Mouse (Mus musculus) CD4-positive naive resting alpha-beta T cell, adult 57 days (primary cell): ENCODE measurements around the gene Mmp19. TPM values are rescaled to one million over a fixed set of nuclear protein-coding genes. Genes with fewer than 3 reads are reported as not detected.

Experiments used
- total RNA-seq: library from RNA; stranded (reverse); gene quantifications from one replicate; pipeline ENCODE4 v1.2.4, GENCODE M21; 2023

Gene Mmp19
- 0.83 TPM for total RNA-seq

GRCm38 (mm10) chr10:128790398-128791124, at the start of gene Mmp19:
Gene Mmp19 (plus strand): TSS chr10:128790910.

GRCm38 (mm10) chr10:128744680-128745601, 45.8 kb upstream of the Mmp19 start, which contains the start of gene Dgka:
Gene Dgka (minus strand): TSS chr10:128744855.

GRCm38 (mm10) chr10:128747646-128748251, 43.0 kb upstream of the Mmp19 start, which contains the start of gene Pym1:
Gene Pym1 (plus strand): TSS chr10:128747889.

GRCm38 (mm10) chr10:128803771-128804270, 13.1 kb downstream of the Mmp19 start, which contains the start of gene Dnajc14:
Gene Dnajc14 (plus strand): TSS chr10:128804062.

DNA sequence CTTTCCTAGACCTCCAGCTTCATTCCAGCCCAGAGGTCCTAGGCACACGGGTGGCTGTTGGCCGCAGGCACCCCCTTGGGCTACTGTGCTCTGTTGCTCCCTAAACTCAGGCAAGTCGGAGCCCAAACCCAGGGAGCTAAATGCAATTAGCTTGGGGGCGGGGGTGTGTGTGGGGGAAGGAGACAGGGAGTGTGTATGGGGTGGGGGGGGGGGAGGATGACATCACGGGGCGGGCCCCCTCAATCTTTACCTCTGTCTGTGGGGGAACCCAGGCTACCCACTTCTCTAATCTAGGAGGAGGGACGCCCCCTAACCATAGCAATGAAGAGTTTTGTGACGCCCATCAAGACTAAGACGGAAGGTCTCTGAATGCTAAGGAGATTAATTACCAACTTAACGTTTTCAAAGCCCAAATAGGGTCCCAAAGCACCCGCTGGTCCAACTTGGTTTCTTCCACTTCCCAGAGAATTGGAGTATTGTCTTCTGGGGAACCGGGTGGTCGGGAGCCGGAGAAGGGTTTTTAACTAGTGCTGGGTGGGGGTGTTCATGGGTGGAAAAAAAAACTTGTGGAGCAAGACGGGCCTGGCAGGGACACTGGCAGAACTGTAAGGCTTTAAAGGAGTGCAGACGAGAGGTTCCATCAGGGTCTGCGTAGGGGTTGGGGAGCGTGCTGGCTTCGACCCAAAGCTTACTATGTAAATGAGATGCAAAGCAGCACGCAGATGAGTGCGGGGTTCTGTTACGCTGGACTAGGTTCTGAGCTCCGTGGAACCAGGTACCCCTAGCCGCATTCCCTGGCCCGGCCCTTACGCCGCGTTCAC, 13.8 kb downstream of the Mmp19 start, which contains the start of gene Tmem198b:
Tmem198b (minus strand) TSS at position 100 of the 821 bp plus-strand sequence.

DNA sequence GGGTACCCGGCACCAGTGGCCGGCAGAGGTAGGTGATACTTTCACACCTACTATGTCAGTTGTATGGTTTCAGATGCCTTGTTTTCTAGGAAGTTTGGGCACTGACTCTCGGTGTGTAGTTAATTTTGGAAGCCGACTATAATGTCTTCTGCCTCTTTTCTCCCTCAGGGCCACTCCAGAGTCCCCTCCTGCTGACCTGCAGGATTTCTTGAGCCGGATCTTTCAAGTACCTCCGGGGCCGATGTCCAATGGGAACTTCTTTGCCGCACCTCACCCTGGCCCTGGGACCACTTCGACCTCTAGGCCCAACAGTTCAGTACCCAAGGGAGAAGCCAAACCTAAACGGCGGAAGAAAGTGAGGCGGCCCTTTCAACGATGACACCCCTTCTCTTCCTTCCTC, 26.3 kb downstream of the Mmp19 start, which contains the start of gene Sarnp:
Sarnp (plus strand) TSS at position 301 of the 400 bp plus-strand sequence.

DNA sequence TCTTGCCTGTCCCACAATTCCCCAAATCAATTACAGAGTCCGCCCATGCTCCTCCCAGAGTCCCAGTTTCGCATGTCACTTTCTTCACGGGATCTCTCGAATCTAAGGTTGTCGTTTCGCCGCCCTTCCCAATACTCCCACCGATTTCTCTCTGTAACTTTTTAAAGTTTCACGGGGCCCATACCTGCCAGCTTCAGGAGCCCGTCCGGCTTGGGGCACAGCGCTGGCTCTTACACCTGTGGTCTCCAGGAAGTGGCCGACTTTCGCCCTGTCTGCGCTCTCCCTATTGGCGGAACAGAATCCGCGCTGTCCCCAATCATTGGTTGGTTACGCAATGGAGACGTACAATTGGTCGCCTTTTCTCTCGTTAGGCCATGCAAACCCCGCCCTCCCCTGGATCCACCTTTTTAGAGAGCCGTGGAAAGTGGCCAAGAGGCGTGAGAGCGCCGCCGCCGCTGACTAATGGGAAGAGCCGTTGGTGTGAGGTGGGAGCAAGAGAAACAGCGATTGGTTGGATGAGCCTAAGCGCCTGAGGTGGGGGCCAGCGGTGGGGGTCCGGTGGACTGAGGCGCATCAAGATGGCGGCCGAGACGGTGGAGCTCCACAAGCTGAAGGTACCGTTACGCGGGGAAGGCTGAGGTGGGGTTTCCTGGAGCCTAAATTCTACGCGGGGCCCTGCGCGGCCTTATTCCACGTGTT, 30.8 kb downstream of the Mmp19 start, which contains the start of gene Ormdl2:
Ormdl2 (minus strand) TSS at position 288 of the 699 bp plus-strand sequence.

Other genes with a start within 250 kb of the Mmp19 start
- 34.6 TPM for gene Zc3h10, start 243.1 kb upstream of the Mmp19 start, total RNA-seq
- gene Rpl41, start 241.6 kb upstream of the Mmp19 start, total RNA-seq: 4,129 TPM
- 68.6 TPM for gene Pa2g4, start 224.9 kb upstream of the Mmp19 start, total RNA-seq
- gene Erbb3, start 201.3 kb upstream of the Mmp19 start, total RNA-seq: 1.3 TPM
- gene Rps26, start 164.2 kb upstream of the Mmp19 start, total RNA-seq: 1,438 TPM
- gene Ikzf4, start 144.9 kb upstream of the Mmp19 start, total RNA-seq: 7.3 TPM
- 12.7 TPM for gene Suox, start 116.8 kb upstream of the Mmp19 start, total RNA-seq
- gene Rab5b, start 94.6 kb upstream of the Mmp19 start, total RNA-seq: 33.4 TPM
- 0.53 TPM for gene Pmel, start 86.7 kb upstream of the Mmp19 start, total RNA-seq
- gene Cdk2, start 85.9 kb upstream of the Mmp19 start, total RNA-seq: 33.1 TPM
- 936 TPM for gene Dgka, start 46.1 kb upstream of the Mmp19 start, total RNA-seq
- 69.8 TPM for gene Pym1, start 43.0 kb upstream of the Mmp19 start, total RNA-seq
- gene Dnajc14, start 13.2 kb downstream of the Mmp19 start, total RNA-seq: 64.0 TPM
- gene Tmem198b, start 13.5 kb downstream of the Mmp19 start, total RNA-seq: 7.8 TPM
- gene Sarnp, start 26.4 kb downstream of the Mmp19 start, total RNA-seq: 42.1 TPM
- gene Ormdl2, start 30.7 kb downstream of the Mmp19 start, total RNA-seq: 16.0 TPM
- gene Gdf11, start 100.8 kb downstream of the Mmp19 start, total RNA-seq: 11.5 TPM
- 2.3 TPM for gene Cd63, start 110.1 kb downstream of the Mmp19 start, total RNA-seq
- 12.7 TPM for gene Rdh5, start 132.0 kb downstream of the Mmp19 start, total RNA-seq
- 54.9 TPM for gene Bloc1s1, start 133.1 kb downstream of the Mmp19 start, total RNA-seq
- 8.2 TPM for gene Itga7, start 142.9 kb downstream of the Mmp19 start, total RNA-seq
- gene Mettl7b, start 170.1 kb downstream of the Mmp19 start, total RNA-seq: not detected
- gene Olfr9, start 198.5 kb downstream of the Mmp19 start, total RNA-seq: 2.8 TPM
- gene Olfr763, start 219.9 kb downstream of the Mmp19 start, total RNA-seq: not detected
- gene Olfr764-ps1, start 249.0 kb downstream of the Mmp19 start, total RNA-seq: not detected